Mouse (Mus musculus) testis, postnatal 14 days (tissue): ENCODE data around the gene Olfr135.

Experiments
- DNase-seq: peaks from one replicate; pipeline ENCODE4 v3.0.0; 2021; ENCODE audit warnings: low spot score

The Olfr135 gene

DNA sequence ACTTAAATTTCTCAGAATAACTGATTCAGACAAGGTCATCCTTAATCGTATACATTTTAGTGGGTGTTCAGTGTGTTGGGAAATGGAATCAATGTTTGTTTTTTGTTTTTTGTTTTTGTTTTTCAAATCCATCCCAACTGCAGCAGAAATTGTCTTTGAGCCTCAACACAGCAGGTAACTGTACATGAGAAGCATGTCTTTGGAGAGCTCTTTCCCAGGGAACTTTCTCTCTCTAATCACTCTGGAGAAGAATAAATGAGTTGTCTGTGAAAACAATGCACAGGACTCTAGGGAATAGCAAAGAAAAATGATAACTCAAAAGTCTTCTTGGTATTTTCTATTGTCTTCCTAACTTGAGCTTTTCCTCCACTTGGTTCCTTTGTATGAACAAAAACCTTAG is at the start of gene Olfr135:
Gene Olfr135, plus strand, starts transcription at position 301 of the 400 bp plus-strand sequence.
- no peak for DNase-seq

DNA sequence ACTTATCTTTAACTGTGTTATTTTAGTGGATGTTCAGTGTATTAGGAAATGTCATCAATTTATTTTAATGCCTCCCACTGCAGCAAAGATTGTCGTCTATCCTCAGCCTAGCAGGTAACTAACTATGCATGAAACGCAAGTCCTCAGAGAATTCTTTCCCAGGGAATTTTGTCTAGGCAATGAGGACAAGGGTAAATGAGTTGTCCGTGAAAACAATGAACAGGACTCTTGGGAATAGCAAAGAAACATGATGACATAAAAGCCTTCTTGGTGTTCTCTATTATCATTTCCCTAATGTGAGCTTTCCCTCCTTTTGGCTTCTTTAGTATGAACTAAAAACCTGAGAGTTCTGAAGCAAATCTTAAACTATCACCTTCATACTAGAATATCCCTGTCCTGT is 33.0 kb upstream of the Olfr135 start, which contains the start of gene Olfr134:
Gene Olfr134, plus strand, starts transcription at position 301 of the 400 bp plus-strand sequence.
- DNase-seq, result no peak
